Mouse (Mus musculus) testis, adult 2 months (tissue): ENCODE results near the gene Olfr70.

Experiments used
- CTCF ChIP-seq: fragments of 200-500 bp; IDR thresholded peaks from 2 replicates; pipeline ENCODE4 v1.5.1; 2012; ENCODE audit warnings: low read depth, mild to moderate bottlenecking, inconsistent platforms, low read length, moderate library complexity; ENCODE audit not compliant: control insufficient read depth, insufficient read depth, insufficient replicate concordance
- POLR2A ChIP-seq: fragments of 200-500 bp; IDR thresholded peaks from 2 replicates; pipeline ENCODE4 v1.6.1; 2012; ENCODE audit warnings: low read depth, mild to moderate bottlenecking, inconsistent platforms, low read length, moderate library complexity; ENCODE audit not compliant: control insufficient read depth

GRCm38 (mm10) chr4:43652726-43653125 lies 47.9 kb downstream of the Olfr70 start:
- no peak for TF ChIP-seq CTCF
- no peak for TF ChIP-seq POLR2A
